Mouse (Mus musculus): ENCODE results near the gene Olfr110. TPM values are rescaled to one million over a fixed set of nuclear protein-coding genes. Genes with fewer than 3 reads are reported as not detected.
"Not testable (repeated sequence)": the region's sequence is repeated elsewhere in the genome, so short reads cannot be mapped to it uniquely, and the experiment has no call there.

Olfr110 gene
- polyA plus RNA-seq (2017; shearing (Covaris generic)): not detected

- ATAC-seq: no peak
These were observed at the start of gene Olfr110 for GRCm38 (mm10) chr17:37491930-37492518. Olfr110 (plus strand) TSS chr17:37492468.

GRCm38 (mm10) chr17:37445180-37445579, 47.1 kb upstream of the Olfr110 start, which contains the start of gene Olfr108:
Olfr108 (plus strand) TSS chr17:37445480.
- ATAC-seq: no peak

- ATAC-seq: no peak
These were observed 33.7 kb upstream of the Olfr110 start, which contains the start of gene Olfr109 for GRCm38 (mm10) chr17:37458616-37459015. Olfr109 (plus strand) TSS chr17:37458916.

DNA sequence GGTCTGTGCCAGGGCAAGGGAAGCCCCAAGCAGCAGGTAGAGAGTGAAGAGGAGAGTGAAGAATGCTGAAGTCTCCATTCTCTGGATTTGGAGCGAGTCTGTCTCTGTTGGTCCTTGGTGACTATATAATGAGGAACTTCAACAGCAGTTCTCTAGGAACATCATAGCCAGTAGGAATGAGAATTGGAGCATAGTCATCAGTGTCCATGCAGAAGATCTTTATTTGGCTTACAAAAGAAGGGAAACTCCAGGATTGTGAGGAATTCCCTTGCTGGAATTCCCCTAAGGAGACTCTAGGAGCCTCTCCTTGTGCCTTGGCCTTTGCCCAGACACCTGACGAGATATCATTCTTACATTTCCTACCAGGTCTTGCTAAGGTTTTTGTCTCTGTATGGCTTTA, 8.8 kb upstream of the Olfr110 start, which contains the start of gene H2-M2:
TSS of gene H2-M2 (minus strand) at position 101 of the 400 bp plus-strand sequence.
- ATAC-seq: no peak

DNA sequence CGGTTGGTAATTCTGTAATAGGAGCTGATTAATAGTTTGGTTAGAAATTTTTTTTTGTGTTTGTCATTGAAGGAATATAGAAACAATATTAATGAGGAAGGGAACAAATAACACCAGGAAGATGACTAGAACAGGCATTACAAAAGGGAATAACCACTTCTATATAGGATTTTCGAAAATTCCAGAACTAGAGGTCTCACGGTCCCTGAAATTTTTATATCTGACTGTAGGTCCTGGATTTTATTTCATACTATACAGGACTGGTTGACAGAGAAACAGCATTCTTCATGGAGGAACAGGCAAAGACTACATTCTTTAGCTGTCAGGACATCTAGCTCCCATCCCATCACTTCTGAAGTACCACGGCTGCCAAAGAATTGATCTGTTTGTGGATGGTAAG, 15.5 kb downstream of the Olfr110 start, which contains the start of gene Olfr111:
TSS of gene Olfr111 (plus strand) at position 301 of the 400 bp plus-strand sequence.
- ATAC-seq: no peak

GRCm38 (mm10) chr17:37524612-37525011, 32.3 kb downstream of the Olfr110 start:
- ATAC-seq: not testable (repeated sequence)

GRCm38 (mm10) chr17:37525427-37525826, 33.2 kb downstream of the Olfr110 start:
- not testable (repeated sequence) for ATAC-seq

DNA sequence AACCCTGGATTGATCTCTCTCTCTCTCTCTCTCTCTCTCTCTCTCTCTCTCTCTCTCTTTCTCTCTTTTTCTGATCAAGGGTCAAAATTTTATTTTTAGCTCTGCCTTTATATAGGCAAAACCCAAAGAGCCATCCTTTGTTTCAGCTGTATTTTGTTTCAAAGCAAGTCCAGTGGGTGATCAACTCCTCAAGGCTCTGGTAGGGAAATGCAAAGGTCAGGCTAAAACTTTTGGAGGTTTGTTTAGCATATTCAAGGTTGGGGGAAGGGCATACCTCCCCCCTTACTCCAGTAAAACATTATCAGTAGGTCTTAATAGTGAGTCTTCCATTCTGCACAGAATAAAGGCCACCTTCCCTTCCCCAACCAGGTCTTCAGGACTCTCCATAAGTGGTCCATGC, 42.9 kb downstream of the Olfr110 start:
- no peak for ATAC-seq

DNA sequence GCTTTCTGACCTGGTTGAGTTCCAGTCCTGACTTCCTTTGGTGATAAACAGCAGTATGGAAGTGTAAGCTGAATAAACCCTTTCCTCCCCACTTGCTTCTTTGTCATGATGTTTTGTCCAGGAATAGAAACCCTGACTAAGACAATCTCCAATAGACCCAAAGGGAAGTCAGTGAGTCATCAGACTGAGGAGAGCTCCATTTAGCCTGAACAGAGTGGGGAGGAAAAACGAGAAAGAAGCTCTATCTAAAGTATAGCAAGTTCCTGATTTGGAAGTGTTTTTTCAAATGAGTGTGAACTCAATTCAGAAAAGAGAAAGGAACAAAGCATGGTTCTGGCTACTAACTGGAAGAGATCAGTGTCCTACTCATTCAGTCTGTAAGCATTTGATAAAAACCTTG, 46.1 kb downstream of the Olfr110 start:
- ATAC-seq: not testable (repeated sequence)

- ATAC-seq: no peak
These were observed 49.3 kb downstream of the Olfr110 start for GRCm38 (mm10) chr17:37541454-37542119.

DNA sequence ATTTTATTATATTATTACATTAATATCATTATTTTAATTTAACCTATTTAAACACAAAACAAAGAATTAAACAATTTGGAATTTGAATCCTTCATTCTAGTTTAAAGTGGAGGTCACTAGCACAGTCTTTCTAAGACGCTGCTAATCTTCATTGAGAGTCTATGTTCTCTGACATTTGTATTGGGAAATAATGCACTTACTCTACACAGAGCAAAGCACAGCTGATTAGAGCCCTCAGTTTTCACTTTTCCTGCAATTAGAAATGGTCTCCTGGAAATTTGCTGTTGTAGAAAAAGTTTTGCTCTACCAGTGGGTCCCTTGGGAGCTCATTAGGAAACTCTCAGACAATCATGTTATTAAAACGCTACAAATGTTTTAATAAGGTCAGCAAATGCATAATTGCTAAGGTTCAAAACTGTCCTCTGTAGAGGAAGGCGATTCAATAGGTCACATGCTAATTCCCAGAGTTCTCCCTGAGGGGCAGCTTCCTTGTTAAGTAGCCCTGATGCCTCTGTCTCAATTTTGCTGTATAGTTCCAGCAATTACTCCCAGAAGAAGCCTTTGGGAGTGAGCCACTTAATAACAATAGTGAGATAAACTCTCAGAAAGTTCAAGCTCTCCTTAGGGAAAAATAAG, 51.6 kb downstream of the Olfr110 start:
- ATAC-seq: no peak

Other genes starting within 250 kb of the Olfr110 start
- 1 to 10 TPM in 1 of 2 experiments, under 1 TPM in 1; 0.54 to 1.0 TPM for gene Olfr98, start 228.7 kb upstream of the Olfr110 start, polyA plus RNA-seq (2017; shearing (Covaris generic))
- gene H2-M3, start 222.2 kb upstream of the Olfr110 start, polyA plus RNA-seq (2017; shearing (Covaris generic)): 100 to 1,000 TPM in 1 of 2 experiments, 10 to 100 TPM in 1; 94.0 to 120 TPM
- gene Olfr99, start 209.0 kb upstream of the Olfr110 start, polyA plus RNA-seq (2017; shearing (Covaris generic)): 1 to 10 TPM; 5.1 to 5.7 TPM
- gene Olfr101, start 188.2 kb upstream of the Olfr110 start, polyA plus RNA-seq (2017; shearing (Covaris generic)): under 1 TPM in 1 of 2 experiments, not detected in 1; 0.15 TPM
- gene Olfr102, start 175.4 kb upstream of the Olfr110 start, polyA plus RNA-seq (2017; shearing (Covaris generic)): under 1 TPM in 1 of 2 experiments, not detected in 1; 0.33 TPM
- gene Olfr103, start 152.8 kb upstream of the Olfr110 start, polyA plus RNA-seq (2017; shearing (Covaris generic)): not detected
- not detected for gene Olfr104-ps, start 132.9 kb upstream of the Olfr110 start, polyA plus RNA-seq (2017; shearing (Covaris generic))
- gene Olfr105-ps, start 113.4 kb upstream of the Olfr110 start, polyA plus RNA-seq (2017; shearing (Covaris generic)): not detected
- not detected for gene Olfr106-ps, start 102.1 kb upstream of the Olfr110 start, polyA plus RNA-seq (2017; shearing (Covaris generic))
- gene Olfr107, start 93.2 kb upstream of the Olfr110 start, polyA plus RNA-seq (2017; shearing (Covaris generic)): under 1 TPM in 1 of 2 experiments, not detected in 1; 0.12 TPM
- gene Olfr108, start 47.0 kb upstream of the Olfr110 start, polyA plus RNA-seq (2017; shearing (Covaris generic)): not detected
- gene Olfr109, start 33.6 kb upstream of the Olfr110 start, polyA plus RNA-seq (2017; shearing (Covaris generic)): not detected
- gene H2-M2, start 8.9 kb upstream of the Olfr110 start, polyA plus RNA-seq (2017; shearing (Covaris generic)): not detected
- not detected for gene Olfr111, start 15.6 kb downstream of the Olfr110 start, polyA plus RNA-seq (2017; shearing (Covaris generic))
- gene Olfr112, start 77.0 kb downstream of the Olfr110 start, polyA plus RNA-seq (2017; shearing (Covaris generic)): not detected
- gene Olfr113, start 85.2 kb downstream of the Olfr110 start, polyA plus RNA-seq (2017; shearing (Covaris generic)): not detected
- not detected for gene Olfr114, start 100.3 kb downstream of the Olfr110 start, polyA plus RNA-seq (2017; shearing (Covaris generic))
- under 1 TPM in 1 of 2 experiments, not detected in 1; 0.37 TPM for gene Olfr115, start 134.6 kb downstream of the Olfr110 start, polyA plus RNA-seq (2017; shearing (Covaris generic))
- gene Olfr116, start 134.7 kb downstream of the Olfr110 start, polyA plus RNA-seq (2017; shearing (Covaris generic)): not detected
- gene Olfr117, start 171.3 kb downstream of the Olfr110 start, polyA plus RNA-seq (2017; shearing (Covaris generic)): not detected
- under 1 TPM; 0.27 to 0.49 TPM for gene Olfr118, start 174.5 kb downstream of the Olfr110 start, polyA plus RNA-seq (2017; shearing (Covaris generic))
- gene Olfr119, start 204.1 kb downstream of the Olfr110 start, polyA plus RNA-seq (2017; shearing (Covaris generic)): not detected
- not detected for gene Olfr120, start 229.3 kb downstream of the Olfr110 start, polyA plus RNA-seq (2017; shearing (Covaris generic))

All from activated CD4-positive, CD25-positive, alpha-beta regulatory T cell, adult 4 months (primary cell).